Mouse (Mus musculus): ENCODE data around the gene Hdac5. TPM values are rescaled to one million over a fixed set of nuclear protein-coding genes. Genes with fewer than 3 reads are reported as not detected.

The Hdac5 gene
- polyA plus RNA-seq, 1 experiment from 2014 or later = 59.8 TPM

DNA sequence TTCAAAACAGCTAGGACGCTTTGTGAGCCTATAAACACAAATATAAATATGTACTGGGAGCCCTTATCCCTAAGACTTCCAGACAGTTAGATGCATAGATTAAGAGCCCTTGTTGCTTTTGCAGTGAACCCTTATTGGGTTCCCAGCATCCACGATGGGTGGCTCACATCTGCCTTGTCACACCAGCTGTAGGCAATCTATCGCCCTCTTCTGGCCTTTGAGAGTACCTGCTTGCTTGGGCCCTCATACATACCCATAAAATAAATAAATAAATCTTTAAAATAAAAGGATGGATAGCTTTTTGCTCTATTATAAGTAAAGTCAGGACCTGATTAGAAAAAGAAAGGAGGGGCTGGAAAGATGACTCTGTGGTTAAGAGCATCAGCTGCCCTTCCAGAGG, 28.6 kb upstream of the Hdac5 start:
- Histone ChIP-seq H3K27ac (ENCODE audit: low read length) (no peak overlapping the region), H3K9ac (replicated peaks; ENCODE audit: low read length) (no peak overlapping the region), H3K4me3 (ENCODE audit: low read length) (no peak overlapping the region), H3K27me3 (ENCODE audit: insufficient read depth, low read length) (no peaks in the 10 kb centered on the region), H3K9me3 (ENCODE audit: low read length) (no peaks in the 10 kb centered on the region), H3K4me1 (ENCODE audit: insufficient read depth, low read length) (peaks cover 5% of the 10 kb centered on the region; the same call in 1 of the 2 replicates), H3K36me3 (ENCODE audit: insufficient read depth, low read length) (peaks cover 17% of the 10 kb centered on the region), H3K4me2 (replicated peaks; ENCODE audit: low read depth, low read length) (no peak overlapping the region)
- 92% methylated on average over 3 of the region's 3 CpGs for WGBS
- no peak for ATAC-seq (ENCODE audit: low FRiP score, low TSS enrichment)

DNA sequence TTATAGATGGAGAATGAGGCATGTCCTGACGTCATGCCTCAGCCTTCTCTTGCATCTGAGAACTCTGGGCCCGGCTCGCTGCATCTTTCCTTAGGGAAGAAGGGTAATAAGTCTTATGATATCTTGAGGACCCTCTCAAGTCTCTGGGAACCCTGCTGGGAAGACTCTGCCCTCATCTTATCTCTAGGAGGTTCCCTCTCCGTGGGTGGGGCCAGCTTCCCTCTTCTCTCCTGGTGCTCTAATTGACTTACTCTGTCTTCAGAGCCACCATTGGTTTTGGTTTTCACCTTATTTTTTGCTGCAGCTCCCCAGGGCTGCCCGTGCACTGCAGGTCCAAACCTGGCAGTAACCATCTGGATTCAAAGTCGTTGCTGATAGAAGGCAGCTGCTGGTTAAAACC, 28.1 kb upstream of the Hdac5 start:
- no peak overlapping the region for H3K9ac ChIP-seq (replicated peaks; ENCODE audit: low read length)
- H3K4me1 ChIP-seq (ENCODE audit: insufficient read depth, low read length) = peaks cover 5% of the 10 kb centered on the region; the same call in 1 of the 2 replicates
- no peak overlapping the region for H3K4me3 ChIP-seq (ENCODE audit: low read length)
- WGBS = 79% methylated on average over 6 of the region's 6 CpGs
- ATAC-seq (ENCODE audit: low FRiP score, low TSS enrichment) = no peak
- H3K27ac ChIP-seq (ENCODE audit: low read length) = no peak overlapping the region
- no peaks in the 10 kb centered on the region for H3K9me3 ChIP-seq (ENCODE audit: low read length)
- H3K36me3 ChIP-seq (ENCODE audit: insufficient read depth, low read length) = peaks cover 17% of the 10 kb centered on the region
- no peaks in the 10 kb centered on the region for H3K27me3 ChIP-seq (ENCODE audit: insufficient read depth, low read length)
- H3K4me2 ChIP-seq (replicated peaks; ENCODE audit: low read depth, low read length) = no peak overlapping the region

DNA sequence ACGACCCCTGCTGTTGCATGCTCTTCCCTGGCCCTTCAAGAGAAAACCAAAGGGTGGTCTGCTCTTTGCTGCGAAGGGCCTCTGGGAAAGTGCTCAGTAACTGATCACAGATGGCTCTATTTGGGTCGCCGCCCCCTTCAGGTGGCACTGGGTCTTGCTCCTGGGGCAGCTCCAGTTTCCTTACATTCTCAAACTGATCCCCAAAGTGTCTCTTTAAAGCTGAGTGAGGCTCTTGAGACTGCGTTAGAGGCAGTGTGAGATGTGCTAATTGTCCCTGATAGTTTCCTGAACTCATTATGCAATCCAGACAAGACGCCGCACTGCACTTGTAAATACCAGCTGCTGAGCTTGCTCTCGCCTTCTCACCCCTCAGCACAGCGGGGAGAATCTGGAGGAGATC, 27.5 kb upstream of the Hdac5 start:
- no peaks in the 10 kb centered on the region for H3K9me3 ChIP-seq (ENCODE audit: low read length)
- peaks cover 17% of the 10 kb centered on the region for H3K36me3 ChIP-seq (ENCODE audit: insufficient read depth, low read length)
- WGBS = 40% methylated on average over 9 of the region's 9 CpGs

DNA sequence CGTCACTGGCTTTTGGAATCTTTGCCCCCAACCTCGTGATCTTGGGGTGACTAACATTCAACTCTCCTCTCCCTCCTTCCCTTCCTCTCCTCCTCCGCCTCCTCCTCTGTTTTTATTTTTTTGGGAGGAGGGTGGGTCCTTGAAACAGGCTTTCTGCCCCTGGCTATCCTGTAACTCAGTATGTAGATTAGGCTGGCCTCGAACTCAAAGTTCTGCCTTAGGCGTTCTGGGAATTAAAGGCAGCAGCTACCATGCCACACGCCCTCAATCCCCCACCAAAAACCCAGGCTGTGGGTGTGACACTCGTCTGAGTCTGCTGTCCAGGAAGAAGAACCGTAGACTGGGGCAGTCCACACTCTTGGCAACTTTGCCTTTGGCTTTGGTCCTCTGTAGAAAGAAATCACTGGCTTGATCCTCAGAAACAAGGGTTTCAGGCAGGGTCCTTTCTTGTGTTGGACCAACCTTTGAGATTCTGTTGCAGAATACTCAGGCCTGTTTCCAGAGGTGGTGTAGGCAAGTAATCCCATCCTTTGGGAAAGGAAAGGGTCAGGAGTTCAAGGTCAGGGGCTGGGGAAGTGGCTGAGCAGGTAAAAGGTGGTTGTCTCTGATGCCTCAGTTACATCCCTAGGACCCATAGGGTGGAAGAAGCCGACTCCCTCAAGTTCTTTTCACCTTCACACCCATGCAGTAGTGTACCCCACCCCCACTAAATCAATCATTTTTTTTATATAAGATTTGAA, 19.6 kb upstream of the Hdac5 start:
- peaks cover 24% of the 10 kb centered on the region for H3K4me1 ChIP-seq (ENCODE audit: insufficient read depth, low read length)
- H3K4me3 ChIP-seq (ENCODE audit: low read length) = peak overlapping the region; percentile 82
- H3K27ac ChIP-seq (ENCODE audit: low read length) = peak overlapping the region; percentile 74; the same call in 1 of the 2 replicates
- ATAC-seq (ENCODE audit: low FRiP score, low TSS enrichment) = no peak
- no peaks in the 10 kb centered on the region for H3K9me3 ChIP-seq (ENCODE audit: low read length)
- H3K36me3 ChIP-seq (ENCODE audit: insufficient read depth, low read length) = 0 out of 2 replicates have a peak, but pooled peaks cover 3% of the 10 kb centered on the region
- 16% methylated on average over 9 of the region's 9 CpGs for WGBS
- peak overlapping the region; percentile 80 for H3K4me2 ChIP-seq (replicated peaks; ENCODE audit: low read depth, low read length)
- H3K27me3 ChIP-seq (ENCODE audit: insufficient read depth, low read length) = no peaks in the 10 kb centered on the region
- peak overlapping the region; percentile 76 for H3K9ac ChIP-seq (replicated peaks; ENCODE audit: low read length)

More for the DNA sequence above, 27.5 kb upstream of the Hdac5 start:
- Histone ChIP-seq H3K4me2 (replicated peaks; ENCODE audit: low read depth, low read length) (no peak overlapping the region), H3K4me1 (ENCODE audit: insufficient read depth, low read length) (peaks cover 5% of the 10 kb centered on the region; the same call in 1 of the 2 replicates), H3K27ac (ENCODE audit: low read length) (no peak overlapping the region), H3K4me3 (ENCODE audit: low read length) (no peak overlapping the region), H3K27me3 (ENCODE audit: insufficient read depth, low read length) (no peaks in the 10 kb centered on the region), H3K9ac (replicated peaks; ENCODE audit: low read length) (no peak overlapping the region)
- ATAC-seq (ENCODE audit: low FRiP score, low TSS enrichment) = no peak

DNA sequence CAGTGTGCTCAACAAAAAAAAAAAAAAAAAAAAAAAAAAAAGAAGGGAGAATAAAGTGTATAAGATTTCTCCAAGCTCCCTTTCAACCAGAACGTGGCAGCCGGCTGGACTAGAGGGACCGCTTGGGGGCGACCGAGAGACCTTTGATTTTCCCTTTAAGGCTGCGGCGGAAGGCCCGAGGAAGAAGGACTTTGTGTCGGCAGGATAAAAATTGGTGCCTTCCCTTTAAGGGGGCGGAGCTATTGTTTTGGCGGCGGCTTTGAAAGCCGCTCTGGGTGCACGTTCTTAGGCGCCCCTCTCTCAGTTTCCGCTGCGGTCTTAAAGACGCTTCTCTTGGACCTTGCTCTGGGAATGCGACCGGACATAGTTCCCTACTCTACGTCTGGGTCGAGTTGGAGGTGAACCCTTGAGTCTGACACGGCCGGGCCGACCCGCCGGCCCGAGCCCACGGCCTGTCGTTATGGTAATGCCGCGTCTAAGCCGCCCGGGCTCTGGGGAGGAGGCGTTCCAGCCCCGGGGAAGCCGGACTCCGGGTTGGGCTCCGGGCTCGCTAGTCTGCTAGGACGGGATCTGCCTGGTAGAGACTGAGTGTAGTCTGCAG, 18.8 kb upstream of the Hdac5 start, which contains the start of gene BC030867:
BC030867 (plus strand) TSS at position 253 of the 601 bp plus-strand sequence.
- peaks cover 25% of the 10 kb centered on the region for H3K4me1 ChIP-seq (ENCODE audit: insufficient read depth, low read length)

DNA sequence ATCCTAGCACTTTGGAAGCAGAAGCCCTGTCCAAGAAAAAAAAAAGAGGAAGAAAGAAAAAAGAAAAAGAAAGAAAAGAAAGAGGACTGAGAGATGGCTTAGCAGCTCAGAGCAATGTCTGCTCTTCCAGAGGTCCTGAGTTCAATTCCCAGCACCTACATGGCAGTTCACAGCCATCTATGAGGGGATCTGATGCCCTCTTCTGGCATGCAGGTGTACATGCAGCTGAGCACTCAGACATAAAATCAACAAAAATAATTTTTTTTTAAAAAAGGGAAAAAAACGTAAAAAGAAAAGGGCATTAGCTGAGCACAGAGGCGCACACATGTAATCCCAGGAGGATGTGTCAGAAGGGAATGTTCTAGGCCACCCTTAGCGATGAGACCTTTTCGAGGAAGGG, 16.9 kb upstream of the Hdac5 start:
- H3K4me2 ChIP-seq (replicated peaks; ENCODE audit: low read depth, low read length) = no peak overlapping the region
- peaks cover 25% of the 10 kb centered on the region for H3K4me1 ChIP-seq (ENCODE audit: insufficient read depth, low read length)
- no peak overlapping the region for H3K4me3 ChIP-seq (ENCODE audit: low read length)
- no peak for ATAC-seq (ENCODE audit: low FRiP score, low TSS enrichment)
- H3K27me3 ChIP-seq (ENCODE audit: insufficient read depth, low read length) = 0 out of 2 replicates have a peak, but pooled peaks cover 3% of the 10 kb centered on the region
- 89% methylated on average over 4 of the region's 4 CpGs for WGBS
- H3K9ac ChIP-seq (replicated peaks; ENCODE audit: low read length) = no peak overlapping the region
- H3K36me3 ChIP-seq (ENCODE audit: insufficient read depth, low read length) = no peaks in the 10 kb centered on the region
- H3K27ac ChIP-seq (ENCODE audit: low read length) = no peak overlapping the region
- H3K9me3 ChIP-seq (ENCODE audit: low read length) = 0 out of 2 replicates have a peak, but pooled peaks cover 2% of the 10 kb centered on the region

More for the DNA sequence above, 18.8 kb upstream of the Hdac5 start, which contains the start of gene BC030867:
- Histone ChIP-seq H3K27ac (ENCODE audit: low read length) (peak within 1 kb of the TSS; percentile 74), H3K27me3 (ENCODE audit: insufficient read depth, low read length) (0 out of 2 replicates have a peak, but pooled peaks cover 3% of the 10 kb centered on the region), H3K4me2 (replicated peaks; ENCODE audit: low read depth, low read length) (peak within 1 kb of the TSS; percentile 80), H3K9ac (replicated peaks; ENCODE audit: low read length) (peak within 1 kb of the TSS; percentile 76), H3K4me3 (ENCODE audit: low read length) (peak within 1 kb of the TSS; percentile 82), H3K9me3 (ENCODE audit: low read length) (no peaks in the 10 kb centered on the region), H3K36me3 (ENCODE audit: insufficient read depth, low read length) (0 out of 2 replicates have a peak, but pooled peaks cover 3% of the 10 kb centered on the region)
- peak; percentile 78 for ATAC-seq (ENCODE audit: low FRiP score, low TSS enrichment)
- WGBS = under 1% methylated on average over 41 of the region's 41 CpGs

DNA sequence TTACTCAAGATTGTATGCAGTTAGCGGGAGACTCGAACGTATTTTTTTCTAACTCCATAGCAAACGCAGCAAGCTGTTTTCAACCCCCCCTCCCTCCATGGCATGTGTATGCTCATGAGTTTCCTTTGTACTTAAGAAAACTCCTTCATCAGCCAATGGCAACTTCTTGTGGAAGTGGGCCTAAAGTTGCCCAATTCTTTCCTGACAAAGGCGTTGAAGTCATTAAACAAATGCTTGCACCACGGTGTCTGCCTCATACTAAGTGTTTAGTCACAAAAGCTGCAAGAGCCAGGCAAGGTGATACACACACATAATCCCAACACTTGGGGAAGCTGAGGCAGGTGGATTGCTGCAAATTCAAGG, 16.3 kb upstream of the Hdac5 start:
- H3K9me3 ChIP-seq (ENCODE audit: low read length) = 0 out of 2 replicates have a peak, but pooled peaks cover 4% of the 10 kb centered on the region
- no peak overlapping the region for H3K4me3 ChIP-seq (ENCODE audit: low read length)
- no peaks in the 10 kb centered on the region for H3K36me3 ChIP-seq (ENCODE audit: insufficient read depth, low read length)
- ATAC-seq (ENCODE audit: low FRiP score, low TSS enrichment) = no peak
- H3K9ac ChIP-seq (replicated peaks; ENCODE audit: low read length) = no peak overlapping the region
- H3K4me2 ChIP-seq (replicated peaks; ENCODE audit: low read depth, low read length) = no peak overlapping the region
- H3K27ac ChIP-seq (ENCODE audit: low read length) = no peak overlapping the region
- H3K4me1 ChIP-seq (ENCODE audit: insufficient read depth, low read length) = peaks cover 25% of the 10 kb centered on the region
- WGBS = 85% methylated on average over 6 of the region's 6 CpGs
- H3K27me3 ChIP-seq (ENCODE audit: insufficient read depth, low read length) = 0 out of 2 replicates have a peak, but pooled peaks cover 3% of the 10 kb centered on the region

DNA sequence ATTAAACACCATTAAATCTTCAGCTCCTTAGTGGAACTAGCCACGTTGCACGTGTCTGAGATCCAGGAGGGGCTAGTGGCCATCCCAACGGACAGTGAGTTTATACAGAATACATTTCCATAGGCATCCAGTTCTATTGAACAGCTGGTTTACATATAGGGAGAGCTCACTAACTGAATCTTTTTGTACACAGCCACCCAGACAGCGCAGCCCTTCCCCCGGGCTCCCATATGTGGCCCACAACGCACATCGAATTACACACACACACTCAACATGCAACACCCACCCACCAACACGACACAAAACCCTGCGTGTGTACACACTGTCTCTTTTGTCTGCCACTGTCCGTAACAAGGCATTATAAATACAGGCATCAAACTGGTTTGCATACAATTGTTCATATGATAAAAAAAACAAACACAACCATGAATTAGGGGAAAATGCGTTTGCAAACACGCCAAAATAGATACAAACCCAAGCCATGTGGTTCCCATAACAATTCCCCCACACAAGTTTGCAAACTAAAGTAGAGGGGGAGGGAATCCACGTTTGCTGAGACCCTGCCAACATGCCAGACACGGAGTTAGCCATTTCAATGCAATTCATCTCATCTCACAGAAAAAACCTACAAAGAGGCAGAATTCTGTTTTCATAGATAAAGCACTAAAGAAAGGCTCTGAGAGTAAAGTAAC, 15.8 kb upstream of the Hdac5 start:
- Histone ChIP-seq H3K4me1 (ENCODE audit: insufficient read depth, low read length) (peaks cover 25% of the 10 kb centered on the region), H3K9me3 (ENCODE audit: low read length) (0 out of 2 replicates have a peak, but pooled peaks cover 4% of the 10 kb centered on the region), H3K9ac (replicated peaks; ENCODE audit: low read length) (peak overlapping the region; percentile 63), H3K27ac (ENCODE audit: low read length) (peak overlapping the region; percentile 25; the same call in 1 of the 2 replicates), H3K27me3 (ENCODE audit: insufficient read depth, low read length) (0 out of 2 replicates have a peak, but pooled peaks cover 3% of the 10 kb centered on the region), H3K4me2 (replicated peaks; ENCODE audit: low read depth, low read length) (peak overlapping the region; percentile 66), H3K4me3 (ENCODE audit: low read length) (peak overlapping the region; percentile 39), H3K36me3 (ENCODE audit: insufficient read depth, low read length) (no peaks in the 10 kb centered on the region)
- WGBS = 50% methylated on average over 14 of the region's 14 CpGs
- peak; percentile 12; the same call in 1 of the 2 replicates for ATAC-seq (ENCODE audit: low FRiP score, low TSS enrichment)

DNA sequence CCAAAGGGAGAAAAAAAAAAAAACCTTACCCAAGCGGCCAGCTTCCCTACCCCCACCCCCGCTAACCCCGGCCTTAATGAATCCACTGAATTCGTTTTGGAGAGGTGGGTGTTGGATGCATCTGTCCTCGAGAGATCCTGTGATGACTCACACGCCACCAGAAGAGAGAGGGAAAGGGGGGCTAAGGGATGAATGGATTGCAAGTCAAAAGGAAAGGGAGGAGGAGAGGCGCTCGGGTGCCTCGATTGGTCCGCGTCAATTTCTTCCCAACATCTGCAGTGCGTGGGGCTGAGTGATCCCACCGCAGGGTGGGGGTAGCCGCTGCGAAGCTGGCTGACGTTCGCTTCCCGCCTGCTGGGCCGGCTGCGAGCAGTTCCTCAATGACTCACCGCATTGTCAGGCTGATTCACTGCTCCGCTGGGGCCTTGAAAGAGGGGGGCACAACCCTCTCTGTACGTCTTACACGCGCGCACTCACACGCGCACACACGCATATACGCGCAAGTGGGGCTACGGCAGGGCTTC, 15.0 kb upstream of the Hdac5 start:
- Histone ChIP-seq H3K9ac (replicated peaks; ENCODE audit: low read length) (peak overlapping the region; percentile 63), H3K36me3 (ENCODE audit: insufficient read depth, low read length) (no peaks in the 10 kb centered on the region), H3K4me2 (replicated peaks; ENCODE audit: low read depth, low read length) (peak overlapping the region; percentile 66), H3K4me3 (ENCODE audit: low read length) (peak overlapping the region; percentile 39), H3K9me3 (ENCODE audit: low read length) (0 out of 2 replicates have a peak, but pooled peaks cover 4% of the 10 kb centered on the region), H3K27me3 (ENCODE audit: insufficient read depth, low read length) (0 out of 2 replicates have a peak, but pooled peaks cover 3% of the 10 kb centered on the region), H3K27ac (ENCODE audit: low read length) (peak overlapping the region; percentile 25; the same call in 1 of the 2 replicates), H3K4me1 (ENCODE audit: insufficient read depth, low read length) (peaks cover 25% of the 10 kb centered on the region)
- under 1% methylated on average over 32 of the region's 32 CpGs for WGBS
- ATAC-seq (ENCODE audit: low FRiP score, low TSS enrichment) = peak; percentile 66

Measured in kidney, embryonic 16.5 days (tissue).